Mouse (Mus musculus): ENCODE data around the gene Pfdn2. TPM values are rescaled to one million over a fixed set of nuclear protein-coding genes. Genes with fewer than 3 reads are reported as not detected.
A peak's percentile ranks its signal among the peaks of the same experiment; 100 is the strongest.
"Not testable (repeated sequence)": the region's sequence is repeated elsewhere in the genome, so short reads cannot be mapped to it uniquely, and the experiment has no call there.

The Pfdn2 gene
- 61.8 and 68.3 TPM in 2 replicates for polyA plus RNA-seq (2014; fragmentation: Nextera tagmentation; extraction: Ambion mirVana)

DNA sequence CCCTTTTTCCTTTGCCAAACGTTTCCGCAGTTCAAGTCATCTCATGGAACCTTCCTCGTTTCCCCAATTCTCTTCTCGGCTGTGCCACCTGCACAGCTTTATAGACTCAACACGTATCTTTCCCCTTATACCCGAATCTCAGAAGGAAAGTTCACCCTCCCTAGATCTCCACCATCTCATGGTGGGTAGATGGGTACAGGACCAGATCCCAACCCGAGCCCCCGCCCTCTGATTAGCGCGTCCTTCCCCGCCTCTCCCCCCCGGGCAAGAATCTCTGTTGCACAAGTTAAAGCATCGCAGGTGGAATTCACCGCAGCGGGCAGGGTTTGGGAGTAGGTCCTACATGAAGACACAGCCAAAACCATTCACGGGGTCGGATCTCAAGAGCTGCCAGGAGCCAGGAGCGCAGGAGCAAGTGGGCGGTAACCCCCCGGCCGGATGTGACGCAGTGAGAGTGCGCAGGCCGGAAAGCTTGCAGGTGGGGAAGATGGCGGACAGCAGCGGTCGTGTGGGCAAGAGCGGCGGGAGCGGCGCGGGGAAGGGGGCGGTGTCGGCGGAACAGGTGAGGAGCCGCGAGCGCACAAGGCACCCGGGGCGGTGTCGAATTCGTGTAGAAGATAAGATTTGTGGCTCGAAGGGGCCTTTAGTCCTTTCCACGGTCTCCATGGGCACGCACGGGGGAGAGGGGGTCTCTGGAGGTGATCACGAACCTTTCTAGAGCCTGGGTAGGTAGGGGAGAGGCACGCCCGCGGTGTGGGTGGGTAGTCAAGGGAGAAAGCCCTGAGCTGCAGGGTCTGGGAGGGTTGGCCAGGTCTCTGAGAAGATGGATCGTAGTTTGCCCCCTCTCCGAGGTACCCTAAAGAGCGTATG lies at the start of gene Pfdn2, which contains the start of gene Nit1:
Gene Pfdn2, plus strand, starts transcription at position 446 of the 870 bp plus-strand sequence.
Gene Nit1, minus strand, starts transcription at position 422 of the 870 bp plus-strand sequence.
- peak; percentile 92 for ATAC-seq (ENCODE audit: insufficient number of reproducible peaks, low FRiP score, low TSS enrichment, low read depth)
- H3K27me3 ChIP-seq (ENCODE audit: control insufficient read depth, insufficient read depth, low read length): no peaks in the 10 kb centered on the region
- peak within 1 kb of the TSS; percentile 88 for H3K4me3 ChIP-seq (ENCODE audit: low read depth, low read length)
- WGBS: 2% methylated on average over 53 of the region's 53 CpGs
- peak within 1 kb of the TSS; percentile 8; the same call in 1 of the 2 replicates for H3K27ac ChIP-seq (replicated peaks; ENCODE audit: low read depth, low read length)
- peaks cover 11% of the 10 kb centered on the region for H3K36me3 ChIP-seq (ENCODE audit: control insufficient read depth, insufficient read depth, low read length)
- H3K9ac ChIP-seq (ENCODE audit: low read length): peak within 1 kb of the TSS; percentile 86
- peaks cover 3% of the 10 kb centered on the region; the same call in 1 of the 2 replicates for H3K4me1 ChIP-seq (ENCODE audit: control insufficient read depth, insufficient read depth, low read length)
- no peaks in the 10 kb centered on the region for H3K9me3 ChIP-seq (ENCODE audit: control insufficient read depth, low read length)
- DNase-seq (ENCODE audit: low spot score): peak; percentile 96
- peak within 1 kb of the TSS; percentile 73 for H3K4me2 ChIP-seq (ENCODE audit: low read depth, severe bottlenecking)

GRCm38 (mm10) chr1:171298226-171298625 lies 47.2 kb upstream of the Pfdn2 start:
- 57% methylated on average over 3 of the region's 3 CpGs for WGBS
- no peaks in the 10 kb centered on the region for H3K36me3 ChIP-seq (ENCODE audit: control insufficient read depth, insufficient read depth, low read length)
- DNase-seq (ENCODE audit: low spot score) (no peak), ATAC-seq (ENCODE audit: insufficient number of reproducible peaks, low FRiP score, low TSS enrichment, low read depth) (no peak)
- no peak overlapping the region for H3K4me3 ChIP-seq (ENCODE audit: low read depth, low read length)
- H3K27ac ChIP-seq (replicated peaks; ENCODE audit: low read depth, low read length): no peak overlapping the region
- H3K9me3 ChIP-seq (ENCODE audit: control insufficient read depth, low read length): no peaks in the 10 kb centered on the region
- peaks cover 3% of the 10 kb centered on the region; the same call in 1 of the 2 replicates for H3K4me1 ChIP-seq (ENCODE audit: control insufficient read depth, insufficient read depth, low read length)
- H3K4me2 ChIP-seq (ENCODE audit: low read depth, severe bottlenecking): no peak overlapping the region
- H3K27me3 ChIP-seq (ENCODE audit: control insufficient read depth, insufficient read depth, low read length): no peaks in the 10 kb centered on the region
- no peak overlapping the region for H3K9ac ChIP-seq (ENCODE audit: low read length)

GRCm38 (mm10) chr1:171306157-171306556 lies 39.3 kb upstream of the Pfdn2 start:
- 72% methylated on average over 5 of the region's 5 CpGs for WGBS
- not testable (repeated sequence) for H3K27ac ChIP-seq (replicated peaks; ENCODE audit: low read depth, low read length); H3K9ac ChIP-seq (ENCODE audit: low read length); ATAC-seq (ENCODE audit: insufficient number of reproducible peaks, low FRiP score, low TSS enrichment, low read depth); H3K9me3 ChIP-seq (ENCODE audit: control insufficient read depth, low read length); H3K4me2 ChIP-seq (ENCODE audit: low read depth, severe bottlenecking); DNase-seq (ENCODE audit: low spot score); H3K36me3 ChIP-seq (ENCODE audit: control insufficient read depth, insufficient read depth, low read length); H3K4me1 ChIP-seq (ENCODE audit: control insufficient read depth, insufficient read depth, low read length); H3K27me3 ChIP-seq (ENCODE audit: control insufficient read depth, insufficient read depth, low read length); H3K4me3 ChIP-seq (ENCODE audit: low read depth, low read length)

- DNase-seq (ENCODE audit: low spot score) (no peak), ATAC-seq (ENCODE audit: insufficient number of reproducible peaks, low FRiP score, low TSS enrichment, low read depth) (no peak)
- 75% methylated on average over 2 of the region's 2 CpGs for WGBS
- Histone ChIP-seq H3K9ac (ENCODE audit: low read length) (no peak overlapping the region), H3K4me1 (ENCODE audit: control insufficient read depth, insufficient read depth, low read length) (no peaks in the 10 kb centered on the region), H3K27ac (replicated peaks; ENCODE audit: low read depth, low read length) (no peak overlapping the region), H3K9me3 (ENCODE audit: control insufficient read depth, low read length) (no peaks in the 10 kb centered on the region), H3K4me3 (ENCODE audit: low read depth, low read length) (no peak overlapping the region), H3K36me3 (ENCODE audit: control insufficient read depth, insufficient read depth, low read length) (no peaks in the 10 kb centered on the region), H3K4me2 (ENCODE audit: low read depth, severe bottlenecking) (no peak overlapping the region), H3K27me3 (ENCODE audit: control insufficient read depth, insufficient read depth, low read length) (no peaks in the 10 kb centered on the region)
These were observed 36.1 kb upstream of the Pfdn2 start for GRCm38 (mm10) chr1:171309321-171309720.

GRCm38 (mm10) chr1:171319748-171320147 lies 25.7 kb upstream of the Pfdn2 start:
- DNase-seq (ENCODE audit: low spot score) (no peak), ATAC-seq (ENCODE audit: insufficient number of reproducible peaks, low FRiP score, low TSS enrichment, low read depth) (no peak)
- no peaks in the 10 kb centered on the region for H3K36me3 ChIP-seq (ENCODE audit: control insufficient read depth, insufficient read depth, low read length)
- no peaks in the 10 kb centered on the region for H3K4me1 ChIP-seq (ENCODE audit: control insufficient read depth, insufficient read depth, low read length)
- no peaks in the 10 kb centered on the region for H3K9me3 ChIP-seq (ENCODE audit: control insufficient read depth, low read length)
- no peak overlapping the region; the same call in 1 of the 2 replicates for H3K4me2 ChIP-seq (ENCODE audit: low read depth, severe bottlenecking)
- H3K27ac ChIP-seq (replicated peaks; ENCODE audit: low read depth, low read length): no peak overlapping the region
- 12% methylated on average over 7 of the region's 7 CpGs for WGBS
- H3K4me3 ChIP-seq (ENCODE audit: low read depth, low read length): no peak overlapping the region
- H3K27me3 ChIP-seq (ENCODE audit: control insufficient read depth, insufficient read depth, low read length): no peaks in the 10 kb centered on the region
- H3K9ac ChIP-seq (ENCODE audit: low read length): no peak overlapping the region

- H3K27me3 ChIP-seq (ENCODE audit: control insufficient read depth, insufficient read depth, low read length): no peaks in the 10 kb centered on the region
- ATAC-seq (ENCODE audit: insufficient number of reproducible peaks, low FRiP score, low TSS enrichment, low read depth): no peak
- no peaks in the 10 kb centered on the region for H3K36me3 ChIP-seq (ENCODE audit: control insufficient read depth, insufficient read depth, low read length)
- no peak overlapping the region for H3K27ac ChIP-seq (replicated peaks; ENCODE audit: low read depth, low read length)
- DNase-seq (ENCODE audit: low spot score): no peak
- no peak overlapping the region for H3K4me3 ChIP-seq (ENCODE audit: low read depth, low read length)
- H3K4me1 ChIP-seq (ENCODE audit: control insufficient read depth, insufficient read depth, low read length): no peaks in the 10 kb centered on the region
- H3K4me2 ChIP-seq (ENCODE audit: low read depth, severe bottlenecking): no peak overlapping the region; the same call in 1 of the 2 replicates
- H3K9me3 ChIP-seq (ENCODE audit: control insufficient read depth, low read length): no peaks in the 10 kb centered on the region
- 14% methylated on average over 5 of the region's 5 CpGs for WGBS
- no peak overlapping the region for H3K9ac ChIP-seq (ENCODE audit: low read length)
These were observed 25.3 kb upstream of the Pfdn2 start for GRCm38 (mm10) chr1:171320151-171320550.

GRCm38 (mm10) chr1:171321415-171321814 lies 24.1 kb upstream of the Pfdn2 start:
- DNase-seq (ENCODE audit: low spot score) (no peak), ATAC-seq (ENCODE audit: insufficient number of reproducible peaks, low FRiP score, low TSS enrichment, low read depth) (no peak)
- H3K27ac ChIP-seq (replicated peaks; ENCODE audit: low read depth, low read length): no peak overlapping the region
- H3K9ac ChIP-seq (ENCODE audit: low read length): no peak overlapping the region
- no peak overlapping the region for H3K4me3 ChIP-seq (ENCODE audit: low read depth, low read length)
- no peak overlapping the region for H3K4me2 ChIP-seq (ENCODE audit: low read depth, severe bottlenecking)
- H3K4me1 ChIP-seq (ENCODE audit: control insufficient read depth, insufficient read depth, low read length): no peaks in the 10 kb centered on the region
- no peaks in the 10 kb centered on the region for H3K9me3 ChIP-seq (ENCODE audit: control insufficient read depth, low read length)
- H3K36me3 ChIP-seq (ENCODE audit: control insufficient read depth, insufficient read depth, low read length): no peaks in the 10 kb centered on the region
- H3K27me3 ChIP-seq (ENCODE audit: control insufficient read depth, insufficient read depth, low read length): no peaks in the 10 kb centered on the region

DNA sequence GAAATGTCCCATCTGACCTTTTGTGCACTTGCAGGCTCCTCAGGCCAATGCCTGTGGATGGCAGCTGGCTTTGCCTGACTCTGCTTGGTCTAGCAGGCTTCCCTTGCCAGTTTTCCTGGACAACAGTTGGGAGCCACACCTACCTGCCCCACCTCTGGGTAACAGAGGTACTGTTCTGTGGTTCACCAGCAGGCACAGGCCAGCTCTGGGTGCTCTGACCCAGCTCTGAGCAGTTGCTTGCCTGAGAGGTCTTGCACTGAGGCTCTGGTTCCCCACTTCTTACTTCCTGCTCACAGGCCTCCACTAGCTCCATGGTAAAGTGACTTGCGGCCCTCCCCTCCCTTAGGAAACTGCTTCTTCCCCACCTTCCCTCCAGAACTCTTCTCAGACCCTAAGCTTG lies 23.5 kb upstream of the Pfdn2 start:
- DNase-seq (ENCODE audit: low spot score): no peak
- H3K36me3 ChIP-seq (ENCODE audit: control insufficient read depth, insufficient read depth, low read length): no peaks in the 10 kb centered on the region
- H3K4me1 ChIP-seq (ENCODE audit: control insufficient read depth, insufficient read depth, low read length): no peaks in the 10 kb centered on the region
- H3K9me3 ChIP-seq (ENCODE audit: control insufficient read depth, low read length): no peaks in the 10 kb centered on the region
- H3K4me2 ChIP-seq (ENCODE audit: low read depth, severe bottlenecking): no peak overlapping the region
- no peaks in the 10 kb centered on the region for H3K27me3 ChIP-seq (ENCODE audit: control insufficient read depth, insufficient read depth, low read length)
- ATAC-seq (ENCODE audit: insufficient number of reproducible peaks, low FRiP score, low TSS enrichment, low read depth): 0 out of 2 replicates have a peak, but pooled peaks have one; percentile 16
- 88% methylated on average over 1 of the region's 1 CpGs for WGBS
- H3K27ac ChIP-seq (replicated peaks; ENCODE audit: low read depth, low read length): no peak overlapping the region
- H3K9ac ChIP-seq (ENCODE audit: low read length): no peak overlapping the region
- no peak overlapping the region for H3K4me3 ChIP-seq (ENCODE audit: low read depth, low read length)
